In the genomic region with DNA sequence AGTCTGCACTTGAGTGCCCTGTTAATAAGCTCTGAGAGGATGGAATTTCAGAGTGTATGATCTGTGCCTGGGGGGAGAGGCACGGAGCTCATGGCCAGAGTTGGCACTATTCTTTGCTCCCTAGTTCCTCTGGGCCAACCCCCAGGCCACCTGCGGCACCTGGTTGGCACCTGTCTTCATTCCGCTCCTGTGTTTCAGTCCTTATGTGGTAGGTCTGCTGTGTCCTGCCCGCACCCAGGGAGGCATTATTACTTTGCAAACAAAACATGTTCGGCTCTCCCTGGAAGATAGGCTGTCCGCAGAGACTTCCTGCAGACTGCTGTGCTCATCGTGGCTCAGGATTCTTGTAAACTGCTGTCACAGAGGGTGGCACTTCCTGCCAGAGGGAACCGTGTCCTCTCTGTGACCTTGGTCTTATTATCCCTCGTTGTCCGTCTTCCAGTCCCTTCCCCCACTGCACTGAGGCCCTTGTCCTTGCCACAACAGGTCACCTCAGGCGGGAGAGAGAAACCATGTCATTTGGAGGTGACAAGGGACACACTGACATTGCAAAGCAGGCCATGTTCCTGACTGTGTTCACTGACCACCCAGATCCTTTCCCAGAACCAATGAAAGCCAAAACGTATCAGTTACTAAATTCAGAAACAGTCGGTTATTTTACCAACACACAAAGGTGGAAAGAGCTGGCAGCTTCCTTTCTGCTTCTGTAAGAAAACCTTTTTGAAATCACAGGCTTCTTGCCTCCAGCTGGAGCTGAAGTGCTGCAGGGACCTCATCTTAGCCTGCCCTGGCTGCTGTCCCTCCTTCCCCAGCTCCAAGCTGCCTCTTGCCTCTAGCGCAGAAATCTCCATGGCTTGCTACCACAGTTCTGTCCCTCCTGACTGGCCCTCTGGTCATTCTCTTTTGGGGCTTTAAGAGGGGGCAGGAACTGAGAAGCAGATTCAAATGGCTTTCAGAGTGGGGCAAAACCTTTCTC, we compare ENCODE assay signal across 9 mouse cellular contexts.
A peak's percentile ranks its signal among the peaks of the same experiment; 100 is the strongest.
DNase-seq lines count a peak whose midpoint lies in the region; ATAC-seq lines count a peak whose summit lies in the region.
"Had no signal": no experiment of that assay in that cellular context is flagged by ENCODE, and none has a peak within 500 bp of the region (broad histone marks: within the 10 kb centered on the region; RNA-seq: fewer than 3 reads in every experiment).

No protein-coding gene starts in this region.

- H3K27ac ChIP-seq in hindbrain, embryonic 15.5 days (replicated peaks) = peak overlapping the region; percentile 75
- H3K27ac ChIP-seq in liver, embryonic 16.5 days (ENCODE audit: low read length) = no peak overlapping the region
- no peak overlapping the region for H3K27ac ChIP-seq in neural tube, embryonic 12.5 days

- WGBS in hindbrain, embryonic 15.5 days = 16% methylated on average over 14 of the region's 14 CpGs
- WGBS in liver, embryonic 16.5 days (ENCODE audit: insufficient replicate concordance) = 18% methylated on average over 14 of the region's 14 CpGs
- 14% methylated on average over 14 of the region's 14 CpGs for WGBS in neural tube, embryonic 12.5 days

- H3K4me1 ChIP-seq in hindbrain, embryonic 15.5 days (replicated peaks) = peaks cover 52% of the 10 kb centered on the region
- H3K4me1 ChIP-seq in liver, embryonic 16.5 days (ENCODE audit: control insufficient read depth, low read depth, low read length) = no peaks in the 10 kb centered on the region
- peaks cover 44% of the 10 kb centered on the region for H3K4me1 ChIP-seq in neural tube, embryonic 12.5 days

- H3K36me3 ChIP-seq in hindbrain, embryonic 15.5 days = no peaks in the 10 kb centered on the region
- H3K36me3 ChIP-seq in liver, embryonic 16.5 days (ENCODE audit: control insufficient read depth, insufficient read depth) = no peaks in the 10 kb centered on the region
- H3K36me3 ChIP-seq in neural tube, embryonic 12.5 days = no peaks in the 10 kb centered on the region

- ATAC-seq in common myeloid progenitor, adult 5-6 weeks (replicated peaks; ENCODE audit: low read depth, poor library complexity, severe bottlenecking) = peak; percentile 50; the same call in 1 of the 2 replicates
- no peak for ATAC-seq in hindbrain, embryonic 15.5 days (ENCODE audit: low FRiP score, low read depth)
- peak; percentile 54 for ATAC-seq in liver, embryonic 16.5 days (ENCODE audit: low read depth)
- peak; percentile 43 for ATAC-seq in neural tube, embryonic 12.5 days (ENCODE audit: low FRiP score, low read depth)
- ATAC-seq: Patski had no signal

- H3K4me2 ChIP-seq in hindbrain, embryonic 15.5 days = no peak overlapping the region
- H3K4me2 ChIP-seq in liver, embryonic 16.5 days (ENCODE audit: low read depth, low read length) = no peak overlapping the region
- H3K4me2 ChIP-seq in neural tube, embryonic 12.5 days (replicated peaks) = peak overlapping the region; percentile 30

- H3K4me3 ChIP-seq in hindbrain, embryonic 15.5 days = no peak overlapping the region
- H3K4me3 ChIP-seq in liver, embryonic 16.5 days (ENCODE audit: low read depth, low read length) = no peak overlapping the region
- no peak overlapping the region for H3K4me3 ChIP-seq in neural tube, embryonic 12.5 days

- H3K9ac ChIP-seq in hindbrain, embryonic 15.5 days = no peak overlapping the region
- no peak overlapping the region for H3K9ac ChIP-seq in liver, embryonic 16.5 days (ENCODE audit: low read depth, low read length)
- no peak overlapping the region for H3K9ac ChIP-seq in neural tube, embryonic 12.5 days

- DNase-seq in kidney, adult 11 months = peak; percentile 22
- no peak for DNase-seq in kidney, adult 18-20 months
- no peak for DNase-seq in layer of hippocampus, adult 9-11 months
- no peak for DNase-seq in spleen, adult 12 weeks (ENCODE audit: low spot score)

- H3K27me3 ChIP-seq in hindbrain, embryonic 15.5 days = no peaks in the 10 kb centered on the region
- no peaks in the 10 kb centered on the region for H3K27me3 ChIP-seq in liver, embryonic 16.5 days (ENCODE audit: control insufficient read depth, insufficient read depth, low read depth, low read length)
- H3K27me3 ChIP-seq in neural tube, embryonic 12.5 days (replicated peaks) = no peaks in the 10 kb centered on the region
- H3K27me3 ChIP-seq: Patski had no signal

- no peaks in the 10 kb centered on the region for H3K9me3 ChIP-seq in hindbrain, embryonic 15.5 days
- no peaks in the 10 kb centered on the region for H3K9me3 ChIP-seq in liver, embryonic 16.5 days (replicated peaks; ENCODE audit: control insufficient read depth, low read length)
- no peaks in the 10 kb centered on the region for H3K9me3 ChIP-seq in neural tube, embryonic 12.5 days
